Mouse (Mus musculus) intestine, embryonic 14.5 days (tissue): Measurements from ENCODE around the gene Lyzl4. TPM values are rescaled to one million over a fixed set of nuclear protein-coding genes. Genes with fewer than 3 reads are reported as not detected.

Experiments
- polyA plus RNA-seq: library from polyadenylated mRNA; unstranded; fragments of >200 nt; fragmentation: Nextera tagmentation; extraction: Ambion mirVana; gene quantifications from 2 replicates; pipeline ENCODE4 v1.2.1, GENCODE M21; 2014

Gene Lyzl4
- polyA plus RNA-seq, 1 experiment from 2014 or later, result not detected

Other genes with a start within 250 kb of the Lyzl4 start
- 6.5 and 7.0 TPM in 2 replicates for gene Cck, start 146.4 kb downstream of the Lyzl4 start, polyA plus RNA-seq
- 3.9 and 5.9 TPM in 2 replicates for gene Vipr1, start 620 bp upstream of the Lyzl4 start, polyA plus RNA-seq
- 9.5 and 9.7 TPM in 2 replicates for gene Sec22c, start 63.4 kb upstream of the Lyzl4 start, polyA plus RNA-seq
- gene Ss18l2, start 68.2 kb upstream of the Lyzl4 start, polyA plus RNA-seq, result 135 and 152 TPM in 2 replicates
- 69.7 and 71.7 TPM in 2 replicates for gene Nktr, start 77.1 kb upstream of the Lyzl4 start, polyA plus RNA-seq
- gene Zfp651, start 117.2 kb upstream of the Lyzl4 start, polyA plus RNA-seq, result 13.1 and 14.1 TPM in 2 replicates
- gene Klhl40, start 135.5 kb upstream of the Lyzl4 start, polyA plus RNA-seq, result 0.22 and 0.26 TPM in 2 replicates
- gene Hhatl, start 150.4 kb upstream of the Lyzl4 start, polyA plus RNA-seq, result 2.0 and 2.4 TPM in 2 replicates
- 1.9 and 2.5 TPM in 2 replicates for gene Ccdc13, start 197.4 kb upstream of the Lyzl4 start, polyA plus RNA-seq
- 190 and 193 TPM in 2 replicates for gene Higd1a, start 216.3 kb upstream of the Lyzl4 start, polyA plus RNA-seq